Mouse (Mus musculus) forebrain, embryonic 16.5 days (tissue): ENCODE measurements around the gene Gm20388. TPM values are rescaled to one million over a fixed set of nuclear protein-coding genes. Genes with fewer than 3 reads are reported as not detected.
A peak's percentile ranks its signal among the peaks of the same experiment; 100 is the strongest.
"Not testable (repeated sequence)": the region's sequence is repeated elsewhere in the genome, so short reads cannot be mapped to it uniquely, and the experiment has no call there.

Experiments
- ATAC-seq: fragments of 200-750 bp; cut with Nextera tagmentation; 2 replicates; pipeline ENCODE4 v1.8.0; 2017; ENCODE audit warnings: mild to moderate bottlenecking, moderate library complexity
- H3K27ac ChIP-seq: fragments of 300-500 bp; sonication (generic); 2 replicates; pipeline ENCODE4 v1.5.1; 2014; ENCODE audit warnings: low read length, control low read depth
- H3K27me3 ChIP-seq: fragments of 300-500 bp; sonication (generic); replicated peaks from 2 replicates; pipeline ENCODE4 v1.6.1; 2014; ENCODE audit warnings: low read length; ENCODE audit not compliant: control insufficient read depth, insufficient read depth
- H3K36me3 ChIP-seq: fragments of 300-500 bp; sonication (generic); 2 replicates; pipeline ENCODE4 v1.6.1; 2014; ENCODE audit not compliant: control insufficient read depth, insufficient read depth
- H3K4me1 ChIP-seq: fragments of 300-500 bp; sonication (generic); replicated peaks from 2 replicates; pipeline ENCODE4 v1.6.1; 2014; ENCODE audit warnings: low read length; ENCODE audit not compliant: control insufficient read depth, insufficient read depth
- H3K4me2 ChIP-seq: fragments of 300-500 bp; sonication (generic); 2 replicates; pipeline ENCODE4 v1.6.1; 2014; ENCODE audit warnings: mild to moderate bottlenecking, low read length, control low read depth
- H3K4me3 ChIP-seq: fragments of 300-500 bp; sonication (generic); replicated peaks from 2 replicates; pipeline ENCODE4 v1.5.1; 2014; ENCODE audit warnings: mild to moderate bottlenecking, low read length, control low read depth
- H3K9ac ChIP-seq: fragments of 300-500 bp; sonication (generic); replicated peaks from 2 replicates; pipeline ENCODE4 v1.6.1; 2014; ENCODE audit warnings: low read depth, low read length, control low read depth
- H3K9me3 ChIP-seq: fragments of 300-500 bp; sonication (generic); 2 replicates; pipeline ENCODE4 v1.6.1; 2016; ENCODE audit warnings: low read length; ENCODE audit not compliant: control insufficient read depth
- WGBS: fragments of 180-500 bp; shearing (Covaris S2); extraction: QIAGEN DNeasy Blood & Tissue Kit; methylation state at CpG from one replicate; pipeline ENCODE4 v1.1.7; 2014; 5-methylcytosine and 5-hydroxymethylcytosine counted together
- polyA plus RNA-seq: library from polyadenylated mRNA; unstranded; fragments of >200 nt; fragmentation: Nextera tagmentation; extraction: Ambion mirVana; gene quantifications from 2 replicates; pipeline ENCODE4 v1.2.1, GENCODE M21; 2015

Gene Gm20388
- polyA plus RNA-seq, 1 experiment from 2014 or later: 4.7 TPM

GRCm38 (mm10) chr8:121588750-121589149 is 1678.1 kb downstream of the Gm20388 start:
- WGBS: 88% methylated on average over 4 of the region's 4 CpGs
- Histone ChIP-seq H3K27ac (no peak overlapping the region), H3K27me3 (no peaks in the 10 kb centered on the region), H3K9ac (no peak overlapping the region), H3K4me3 (no peak overlapping the region), H3K4me1 (peaks cover 33% of the 10 kb centered on the region), H3K36me3 (no peaks in the 10 kb centered on the region), H3K4me2 (no peak overlapping the region), H3K9me3 (no peaks in the 10 kb centered on the region)
- no peak for ATAC-seq

DNA sequence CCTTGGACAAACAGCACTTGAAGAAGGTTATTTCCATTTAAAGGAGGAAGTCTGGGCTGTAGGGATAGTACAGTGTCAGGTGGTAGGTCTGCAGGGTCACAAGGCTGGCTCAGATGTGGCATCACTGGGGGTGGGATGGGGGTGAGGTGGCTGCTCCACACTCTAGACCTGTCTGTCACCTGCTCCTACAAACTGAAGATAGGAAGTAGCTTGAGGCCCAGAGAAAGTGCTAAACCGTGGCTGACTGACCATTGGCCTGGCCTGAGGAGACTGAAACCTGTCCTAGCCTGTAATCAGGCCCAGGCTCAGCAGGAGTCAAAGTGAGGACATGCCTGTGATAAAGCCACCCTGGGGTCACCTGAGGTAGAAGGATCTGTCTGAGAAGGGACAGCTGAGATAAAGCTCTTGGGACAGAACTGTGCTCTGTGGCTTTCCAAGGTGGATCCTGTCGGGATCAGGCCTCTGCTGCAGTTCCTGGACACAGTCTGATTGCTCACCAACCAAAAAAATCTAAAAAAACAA is 1678.6 kb downstream of the Gm20388 start:
- Histone ChIP-seq H3K4me1 (peaks cover 33% of the 10 kb centered on the region), H3K4me3 (no peak overlapping the region), H3K36me3 (peaks cover 2% of the 10 kb centered on the region; the same call in 1 of the 2 replicates), H3K9ac (no peak overlapping the region), H3K27ac (no peak overlapping the region), H3K9me3 (no peaks in the 10 kb centered on the region), H3K27me3 (no peaks in the 10 kb centered on the region), H3K4me2 (no peak overlapping the region; the same call in 1 of the 2 replicates)
- 53% methylated on average over 2 of the region's 2 CpGs for WGBS
- no peak for ATAC-seq

- peak within 1 kb of the TSS; percentile 84 for H3K27ac ChIP-seq
- H3K4me2 ChIP-seq: peak within 1 kb of the TSS; percentile 95
- peaks cover 9% of the 10 kb centered on the region for H3K36me3 ChIP-seq
- 0% methylated on average over 84 of the region's 94 CpGs for WGBS
- peak; percentile 83 for ATAC-seq
- H3K4me1 ChIP-seq: peaks cover 29% of the 10 kb centered on the region
- no peaks in the 10 kb centered on the region for H3K27me3 ChIP-seq
- peak within 1 kb of the TSS; percentile 95 for H3K4me3 ChIP-seq
- no peaks in the 10 kb centered on the region for H3K9me3 ChIP-seq
- peak within 1 kb of the TSS; percentile 85 for H3K9ac ChIP-seq
Measured at GRCm38 (mm10) chr8:121590203-121591177, 1679.8 kb downstream of the Gm20388 start, which contains the start of gene Map1lc3b. Gene Map1lc3b, plus strand, starts transcription at chr8:121590361.

GRCm38 (mm10) chr8:121591178-121592066 is 1680.8 kb downstream of the Gm20388 start:
- Histone ChIP-seq H3K27ac (peak overlapping the region; percentile 32; the same call in 1 of the 2 replicates), H3K9ac (peak overlapping the region; percentile 85), H3K4me1 (peaks cover 26% of the 10 kb centered on the region), H3K9me3 (no peaks in the 10 kb centered on the region), H3K27me3 (no peaks in the 10 kb centered on the region), H3K4me3 (peak overlapping the region; percentile 95), H3K4me2 (peak overlapping the region; percentile 95), H3K36me3 (peaks cover 13% of the 10 kb centered on the region)
- 18% methylated on average over 20 of the region's 20 CpGs for WGBS
- no peak for ATAC-seq

DNA sequence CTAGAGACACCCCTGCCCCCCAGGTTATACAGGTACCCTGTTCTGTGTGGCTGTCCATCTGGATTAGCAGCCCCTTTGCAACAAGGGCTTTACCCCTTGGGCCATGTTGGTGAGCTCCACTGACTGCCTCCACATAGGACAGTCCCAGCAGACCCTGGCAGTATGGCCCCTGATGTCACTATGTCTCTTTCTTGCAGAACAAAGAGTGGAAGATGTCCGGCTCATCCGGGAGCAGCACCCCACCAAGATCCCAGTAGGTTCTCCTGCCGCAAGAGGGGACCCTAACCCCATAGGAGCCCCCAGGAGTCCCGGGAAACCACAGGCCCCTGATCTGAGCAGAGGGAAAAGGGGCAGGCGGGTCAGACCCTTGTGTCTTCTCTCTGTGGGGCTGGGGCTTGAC is 1682.7 kb downstream of the Gm20388 start:
- H3K4me3 ChIP-seq: no peak overlapping the region
- ATAC-seq: no peak
- H3K36me3 ChIP-seq: peaks cover 16% of the 10 kb centered on the region
- peaks cover 26% of the 10 kb centered on the region for H3K4me1 ChIP-seq
- H3K9ac ChIP-seq: no peak overlapping the region
- 90% methylated on average over 5 of the region's 5 CpGs for WGBS
- H3K27me3 ChIP-seq: no peaks in the 10 kb centered on the region
- H3K9me3 ChIP-seq: no peaks in the 10 kb centered on the region
- no peak overlapping the region for H3K4me2 ChIP-seq
- H3K27ac ChIP-seq: no peak overlapping the region

GRCm38 (mm10) chr8:121593983-121594382 is 1683.3 kb downstream of the Gm20388 start:
- Histone ChIP-seq H3K36me3 (peaks cover 16% of the 10 kb centered on the region), H3K9me3 (no peaks in the 10 kb centered on the region), H3K4me3 (no peak overlapping the region), H3K4me2 (no peak overlapping the region), H3K27me3 (no peaks in the 10 kb centered on the region), H3K27ac (no peak overlapping the region), H3K4me1 (peaks cover 26% of the 10 kb centered on the region), H3K9ac (no peak overlapping the region)
- no peak for ATAC-seq
- 81% methylated on average over 9 of the region's 9 CpGs for WGBS

DNA sequence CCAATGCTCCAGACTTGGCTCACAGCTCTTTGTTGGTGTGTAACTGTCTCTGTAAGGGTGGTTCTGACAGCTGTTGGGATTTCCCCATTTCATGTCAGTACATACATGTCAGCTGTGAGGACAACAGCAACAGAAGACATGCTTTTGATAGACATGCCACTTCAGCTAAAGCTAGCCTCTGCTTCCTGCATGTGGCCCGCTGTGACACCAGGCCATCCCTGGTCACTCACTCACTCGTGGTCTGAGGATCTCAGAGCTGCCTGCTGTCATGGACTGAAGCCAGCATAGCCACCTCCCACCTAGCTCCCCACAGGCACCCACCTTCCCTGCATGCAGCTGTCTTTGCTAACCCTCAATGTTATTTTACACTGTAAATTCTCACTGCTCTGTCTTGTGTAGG is 1686.9 kb downstream of the Gm20388 start:
- not testable (repeated sequence) for ATAC-seq, H3K9ac ChIP-seq, H3K4me3 ChIP-seq, H3K4me1 ChIP-seq, H3K4me2 ChIP-seq, H3K27ac ChIP-seq, H3K9me3 ChIP-seq, H3K27me3 ChIP-seq
- 74% methylated on average over 2 of the region's 2 CpGs for WGBS
- H3K36me3 ChIP-seq: peaks cover 30% of the 10 kb centered on the region

DNA sequence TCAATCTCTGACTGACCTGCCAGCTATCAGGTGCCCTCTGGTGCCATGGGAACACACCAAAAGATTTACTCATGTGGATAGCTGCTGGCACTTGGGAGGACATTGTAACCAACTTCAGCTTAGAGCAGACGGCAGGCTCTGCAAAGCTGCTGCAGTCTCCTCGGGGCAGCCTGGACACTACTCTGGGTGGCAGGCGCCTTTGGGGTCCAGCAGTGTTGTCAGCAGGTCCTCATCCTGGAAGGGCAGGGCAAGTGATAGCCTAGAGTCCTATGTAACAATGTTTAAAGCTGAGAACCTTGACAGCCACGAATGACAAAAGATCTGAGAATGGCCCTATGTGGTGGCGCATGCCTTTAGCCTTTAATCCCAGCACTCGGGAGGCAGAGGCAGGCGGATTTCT is 1687.5 kb downstream of the Gm20388 start:
- H3K27ac ChIP-seq: no peak overlapping the region
- H3K4me2 ChIP-seq: no peak overlapping the region
- no peak overlapping the region for H3K4me3 ChIP-seq
- ATAC-seq: no peak
- H3K27me3 ChIP-seq: no peaks in the 10 kb centered on the region
- H3K4me1 ChIP-seq: no peaks in the 10 kb centered on the region; the same call in 1 of the 2 replicates
- WGBS: 91% methylated on average over 7 of the region's 7 CpGs
- no peak overlapping the region for H3K9ac ChIP-seq
- no peaks in the 10 kb centered on the region for H3K9me3 ChIP-seq
- H3K36me3 ChIP-seq: peaks cover 30% of the 10 kb centered on the region

DNA sequence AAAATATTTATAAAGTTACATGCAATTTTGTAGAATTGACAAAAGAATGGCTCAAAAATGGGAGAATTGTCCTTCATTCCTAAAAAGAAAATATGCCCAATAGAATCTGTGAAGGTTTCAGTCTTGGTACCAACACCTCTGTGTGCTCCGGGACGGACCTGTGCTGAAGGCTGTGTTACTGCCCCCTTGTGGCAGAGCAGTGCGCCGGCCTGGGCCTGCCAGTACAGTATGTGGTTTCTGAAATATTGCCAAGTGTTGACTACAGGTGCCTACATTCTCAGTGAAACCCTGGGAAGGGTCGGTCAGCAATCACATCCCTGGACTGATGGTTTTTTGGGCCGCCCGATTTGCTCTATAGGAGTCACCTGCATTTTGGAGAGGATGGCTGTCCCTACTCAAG is 1688.3 kb downstream of the Gm20388 start:
- no peak overlapping the region for H3K4me2 ChIP-seq
- H3K27me3 ChIP-seq: no peaks in the 10 kb centered on the region
- no peaks in the 10 kb centered on the region for H3K9me3 ChIP-seq
- H3K36me3 ChIP-seq: peaks cover 34% of the 10 kb centered on the region
- ATAC-seq: peak; percentile 78
- H3K9ac ChIP-seq: no peak overlapping the region
- no peak overlapping the region for H3K27ac ChIP-seq
- H3K4me3 ChIP-seq: no peak overlapping the region
- 31% methylated on average over 7 of the region's 7 CpGs for WGBS
- H3K4me1 ChIP-seq: no peaks in the 10 kb centered on the region
